In genomic region chr4:149136982-149137770, GRCm38 (mm10) we compare ENCODE assay signal across 8 mouse cellular contexts. TPM values are rescaled to one million over a fixed set of nuclear protein-coding genes. Genes with fewer than 3 reads are reported as not detected.
DNase-seq lines count a peak whose midpoint lies in the region; ATAC-seq lines count a peak whose summit lies in the region.

Cenps (minus strand) TSS chr4:149137629.

- H3K27me3 ChIP-seq in forebrain, embryonic 10.5 days (ENCODE audit: poor library complexity, severe bottlenecking) = no peaks in the 10 kb centered on the region
- H3K27me3 ChIP-seq in heart, embryonic 16.5 days (ENCODE audit: control insufficient read depth, insufficient read depth, low read length) = no peaks in the 10 kb centered on the region
- H3K27me3 ChIP-seq in liver, embryonic 15.5 days = no peaks in the 10 kb centered on the region
- H3K27me3 ChIP-seq in neural tube, embryonic 12.5 days (replicated peaks) = no peaks in the 10 kb centered on the region

- H3K4me2 ChIP-seq in heart, embryonic 16.5 days (ENCODE audit: low read depth, low read length) = peak within 1 kb of the TSS; percentile 89
- H3K4me2 ChIP-seq in liver, embryonic 15.5 days = peak within 1 kb of the TSS; percentile 90
- H3K4me2 ChIP-seq in neural tube, embryonic 12.5 days (replicated peaks) = peak within 1 kb of the TSS; percentile 77

- peaks cover 25% of the 10 kb centered on the region for H3K36me3 ChIP-seq in forebrain, embryonic 10.5 days (replicated peaks)
- H3K36me3 ChIP-seq in heart, embryonic 16.5 days (ENCODE audit: control insufficient read depth, insufficient read depth) = no peaks in the 10 kb centered on the region
- no peaks in the 10 kb centered on the region for H3K36me3 ChIP-seq in liver, embryonic 15.5 days (replicated peaks)
- H3K36me3 ChIP-seq in neural tube, embryonic 12.5 days = no peaks in the 10 kb centered on the region; the same call in 1 of the 2 replicates

- no peaks in the 10 kb centered on the region for H3K9me3 ChIP-seq in forebrain, embryonic 10.5 days
- H3K9me3 ChIP-seq in heart, embryonic 16.5 days (replicated peaks; ENCODE audit: control insufficient read depth, low read length) = no peaks in the 10 kb centered on the region
- no peaks in the 10 kb centered on the region for H3K9me3 ChIP-seq in liver, embryonic 15.5 days (replicated peaks)
- H3K9me3 ChIP-seq in neural tube, embryonic 12.5 days = no peaks in the 10 kb centered on the region

- under 1% methylated on average over 68 of the region's 68 CpGs for WGBS in forebrain, embryonic 10.5 days
- 2% methylated on average over 68 of the region's 68 CpGs for WGBS in heart, embryonic 16.5 days
- WGBS in liver, embryonic 15.5 days (ENCODE audit: insufficient replicate concordance) = under 1% methylated on average over 68 of the region's 68 CpGs
- WGBS in neural tube, embryonic 12.5 days = 1% methylated on average over 68 of the region's 68 CpGs

- ATAC-seq in CD4-positive, CD25-positive, alpha-beta regulatory T cell, adult 4 months = peak; percentile 94
- peak; percentile 93 for ATAC-seq in heart, embryonic 16.5 days (replicated peaks; ENCODE audit: extremely low read depth, insufficient read depth, low FRiP score)
- peak; percentile 88 for ATAC-seq in liver, embryonic 15.5 days (ENCODE audit: insufficient read depth)
- peak; percentile 93 for ATAC-seq in neural tube, embryonic 12.5 days (ENCODE audit: low FRiP score, low read depth)

- DNase-seq in c-Kit-negative CD71-positive TER-119-positive erythroid progenitor cells, embryonic 14.5 days (ENCODE audit: low read depth, low spot score) = peak; percentile 76
- peak; percentile 95 for DNase-seq in forebrain, embryonic 10.5 days (ENCODE audit: extremely low spot score, low spot score)
- peak; percentile 92 to 97 for DNase-seq in kidney, postnatal 36 days
- DNase-seq in telencephalon, adult 2 months (ENCODE audit: low read depth, low spot score) = peak; percentile 71

- H3K9ac ChIP-seq in heart, embryonic 16.5 days (ENCODE audit: low read length) = peak within 1 kb of the TSS; percentile 88
- peak within 1 kb of the TSS; percentile 76 for H3K9ac ChIP-seq in liver, embryonic 15.5 days
- H3K9ac ChIP-seq in neural tube, embryonic 12.5 days = peak within 1 kb of the TSS; percentile 70

- H3K4me1 ChIP-seq in forebrain, embryonic 10.5 days = peaks cover 19% of the 10 kb centered on the region
- H3K4me1 ChIP-seq in heart, embryonic 16.5 days (ENCODE audit: control insufficient read depth, insufficient read depth, low read length) = 0 out of 2 replicates have a peak, but pooled peaks cover 2% of the 10 kb centered on the region
- peaks cover 19% of the 10 kb centered on the region for H3K4me1 ChIP-seq in liver, embryonic 15.5 days (replicated peaks)
- H3K4me1 ChIP-seq in neural tube, embryonic 12.5 days = peaks cover 9% of the 10 kb centered on the region

- H3K27ac ChIP-seq in forebrain, embryonic 10.5 days = peak within 1 kb of the TSS; percentile 93
- peak within 1 kb of the TSS; percentile 87 for H3K27ac ChIP-seq in heart, embryonic 16.5 days (ENCODE audit: low read length)
- H3K27ac ChIP-seq in liver, embryonic 15.5 days (replicated peaks) = peak within 1 kb of the TSS; percentile 87
- peak within 1 kb of the TSS; percentile 62 for H3K27ac ChIP-seq in neural tube, embryonic 12.5 days

- H3K4me3 ChIP-seq in forebrain, embryonic 10.5 days = peak within 1 kb of the TSS; percentile 66
- peak within 1 kb of the TSS; percentile 77 for H3K4me3 ChIP-seq in heart, embryonic 16.5 days (ENCODE audit: low read length)
- H3K4me3 ChIP-seq in liver, embryonic 15.5 days (replicated peaks) = peak within 1 kb of the TSS; percentile 81
- H3K4me3 ChIP-seq in neural tube, embryonic 12.5 days = peak within 1 kb of the TSS; percentile 62

RNA-seq across cellular contexts. Expression of gene Cenps, which starts in this region (rescaled TPM):
- polyA plus RNA-seq in CD4-positive, CD25-positive, alpha-beta regulatory T cell, adult 4 months (2017; shearing (Covaris generic)) = 1 to 10 TPM; 6.8 to 8.5 TPM
- polyA plus RNA-seq in forebrain, embryonic 10.5 days (2016; fragmentation: Nextera tagmentation; extraction: Ambion mirVana) = 64.8 and 69.1 TPM in 2 replicates
- polyA plus RNA-seq in heart, embryonic 16.5 days (2015; fragmentation: Nextera tagmentation; extraction: Ambion mirVana) = 20.9 and 22.8 TPM in 2 replicates
- polyA plus RNA-seq in liver, embryonic 15.5 days (2015; fragmentation: Nextera tagmentation; extraction: Ambion mirVana) = 9.8 and 12.4 TPM in 2 replicates
- polyA plus RNA-seq in neural tube, embryonic 12.5 days (2016; fragmentation: Nextera tagmentation; extraction: Ambion mirVana) = 27.6 and 30.7 TPM in 2 replicates

Comparison
In these comparisons a context has a peak if more than half of its experiments do, and no peak if none do; other contexts are left out.
1. Peak in every context shown above with its lines: DNase-seq, ATAC-seq, H3K4me3 ChIP-seq and H3K27ac ChIP-seq.